Mouse (Mus musculus) ES-Bruce4 (cell line): ENCODE measurements around the gene C2cd2.

Experiments used
- CTCF ChIP-seq: IDR thresholded peaks from one replicate; pipeline ENCODE4 v1.8.1; 2011; ENCODE audit warnings: low read depth, low read length
- EP300 ChIP-seq: IDR thresholded peaks from 2 replicates; pipeline ENCODE4 v1.6.1; 2011; ENCODE audit warnings: low read depth, low read length; ENCODE audit not compliant: insufficient read depth
- POLR2A ChIP-seq: IDR thresholded peaks from one replicate; pipeline ENCODE4 v1.8.1; 2011; ENCODE audit warnings: low read length; ENCODE audit not compliant: insufficient read depth

- TF ChIP-seq CTCF (no peak), POLR2A (no peak), EP300 (no peak)
Measured at GRCm38 (mm10) chr16:97897346-97898024, 64.9 kb downstream of the C2cd2 start.
